ENCODE assay signal across 15 mouse cellular contexts in genomic region chr9:119848671-119849070, GRCm38 (mm10). TPM values are rescaled to one million over a fixed set of nuclear protein-coding genes. Genes with fewer than 3 reads are reported as not detected.
"Had no signal": no experiment of that assay in that cellular context is flagged by ENCODE, and none has a peak within 500 bp of the region (broad histone marks: within the 10 kb centered on the region; RNA-seq: fewer than 3 reads in every experiment).

No protein-coding gene starts in this region.

- H3K36me3 ChIP-seq: limb, embryonic 15.5 days; liver, embryonic 12.5 days; lung, embryonic 15.5 days; midbrain, embryonic 12.5 days had no signal

- ATAC-seq: liver, embryonic 12.5 days; midbrain, embryonic 16.5 days had no signal

- H3K9ac ChIP-seq: limb, embryonic 15.5 days; liver, embryonic 12.5 days; lung, embryonic 15.5 days; midbrain, embryonic 12.5 days had no signal

- H3K27me3 ChIP-seq: liver, embryonic 12.5 days; lung, embryonic 15.5 days had no signal

- H3K4me1 ChIP-seq: liver, embryonic 12.5 days; lung, embryonic 15.5 days; megakaryocyte, embryonic 14.5 days had no signal

- H3K9me3 ChIP-seq: limb, embryonic 15.5 days; liver, embryonic 12.5 days; lung, embryonic 15.5 days; midbrain, embryonic 12.5 days had no signal

- H3K4me3 ChIP-seq: limb, embryonic 15.5 days; liver, embryonic 12.5 days; lung, embryonic 15.5 days; megakaryocyte, embryonic 14.5 days; midbrain, embryonic 12.5 days had no signal

- H3K4me2 ChIP-seq: limb, embryonic 15.5 days; liver, embryonic 12.5 days; lung, embryonic 15.5 days; midbrain, embryonic 12.5 days had no signal

- DNase-seq: kidney, postnatal 14 days; layer of hippocampus, adult 9-11 months; layer of hippocampus, postnatal 36 days; lung, postnatal 14 days; thymus, postnatal 4 days had no signal

- H3K27ac ChIP-seq: limb, embryonic 15.5 days; liver, embryonic 12.5 days; lung, embryonic 15.5 days; macrophage; midbrain, embryonic 12.5 days; stomach, postnatal 0 days had no signal

RNA-seq across cellular contexts. Expression of gene Scn11a, which starts 23.4 kb away (rescaled TPM):
- total RNA-seq: layer of hippocampus, adult 18-20 months; layer of hippocampus, postnatal 36 days had no signal
- polyA plus RNA-seq: lung, embryonic 15.5 days; macrophage; neural tube, embryonic 11.5 days had no signal
